Mouse (Mus musculus): ENCODE measurements around the gene Ctrc. TPM values are rescaled to one million over a fixed set of nuclear protein-coding genes. Genes with fewer than 3 reads are reported as not detected.

Gene Ctrc
- total RNA-seq, 2 experiments from 2014 or later: not detected

Other genes with a start within 250 kb of the Ctrc start
- gene Fblim1, start 240.3 kb downstream of the Ctrc start, total RNA-seq (2015; ENCODE audit: low replicate concordance): 0.72 and 2.9 TPM in 2 replicates
- 0.77 TPM in 1 of 2 replicates, not detected in the other for gene Fblim1, start 240.3 kb downstream of the Ctrc start, total RNA-seq (2017; ENCODE audit: low replicate concordance)
- gene Tmem82, start 227.7 kb downstream of the Ctrc start, total RNA-seq (2015; ENCODE audit: low replicate concordance): not detected in 2 replicates
- gene Tmem82, start 227.7 kb downstream of the Ctrc start, total RNA-seq (2017; ENCODE audit: low replicate concordance): not detected in 2 replicates
- not detected in 2 replicates for gene Slc25a34, start 222.5 kb downstream of the Ctrc start, total RNA-seq (2015; ENCODE audit: low replicate concordance)
- gene Slc25a34, start 222.5 kb downstream of the Ctrc start, total RNA-seq (2017; ENCODE audit: low replicate concordance): not detected in 2 replicates
- 10.1 and 17.3 TPM in 2 replicates for gene Plekhm2, start 181.5 kb downstream of the Ctrc start, total RNA-seq (2015; ENCODE audit: low replicate concordance)
- 2.3 and 4.9 TPM in 2 replicates for gene Plekhm2, start 181.5 kb downstream of the Ctrc start, total RNA-seq (2017; ENCODE audit: low replicate concordance)
- not detected in 2 replicates for gene Rsc1a1, start 160.8 kb downstream of the Ctrc start, total RNA-seq (2015; ENCODE audit: low replicate concordance)
- gene Rsc1a1, start 160.8 kb downstream of the Ctrc start, total RNA-seq (2017; ENCODE audit: low replicate concordance): not detected in 2 replicates
- gene Ddi2, start 122.9 kb downstream of the Ctrc start, total RNA-seq (2015; ENCODE audit: low replicate concordance): 22.7 and 29.8 TPM in 2 replicates
- gene Ddi2, start 122.9 kb downstream of the Ctrc start, total RNA-seq (2017; ENCODE audit: low replicate concordance): 35.1 and 37.0 TPM in 2 replicates
- 1.3 TPM in 1 of 2 replicates, not detected in the other for gene Agmat, start 99.7 kb downstream of the Ctrc start, total RNA-seq (2015; ENCODE audit: low replicate concordance)
- gene Agmat, start 99.7 kb downstream of the Ctrc start, total RNA-seq (2017; ENCODE audit: low replicate concordance): not detected in 2 replicates
- 16.2 and 25.2 TPM in 2 replicates for gene Dnajc16, start 55.4 kb downstream of the Ctrc start, total RNA-seq (2015; ENCODE audit: low replicate concordance)
- 11.3 and 15.1 TPM in 2 replicates for gene Dnajc16, start 55.4 kb downstream of the Ctrc start, total RNA-seq (2017; ENCODE audit: low replicate concordance)
- 19.8 and 22.2 TPM in 2 replicates for gene Casp9, start 52.7 kb downstream of the Ctrc start, total RNA-seq (2015; ENCODE audit: low replicate concordance)
- 10.4 and 19.3 TPM in 2 replicates for gene Casp9, start 52.7 kb downstream of the Ctrc start, total RNA-seq (2017; ENCODE audit: low replicate concordance)
- gene Cela2a, start 20.2 kb downstream of the Ctrc start, total RNA-seq (2015; ENCODE audit: low replicate concordance): not detected in 2 replicates
- gene Cela2a, start 20.2 kb downstream of the Ctrc start, total RNA-seq (2017; ENCODE audit: low replicate concordance): not detected in 2 replicates
- 18.7 and 21.8 TPM in 2 replicates for gene Efhd2, start 28.6 kb upstream of the Ctrc start, total RNA-seq (2015; ENCODE audit: low replicate concordance)
- 11.4 and 18.8 TPM in 2 replicates for gene Efhd2, start 28.6 kb upstream of the Ctrc start, total RNA-seq (2017; ENCODE audit: low replicate concordance)
- not detected in 2 replicates for gene Fhad1, start 168.7 kb upstream of the Ctrc start, total RNA-seq (2015; ENCODE audit: low replicate concordance)
- not detected in 2 replicates for gene Fhad1, start 168.7 kb upstream of the Ctrc start, total RNA-seq (2017; ENCODE audit: low replicate concordance)
- 1.8 TPM in 1 of 2 replicates, not detected in the other for gene Tmem51, start 237.9 kb upstream of the Ctrc start, total RNA-seq (2015; ENCODE audit: low replicate concordance)
- 1.2 and 1.4 TPM in 2 replicates for gene Tmem51, start 237.9 kb upstream of the Ctrc start, total RNA-seq (2017; ENCODE audit: low replicate concordance)